ENCODE assay signal across 14 mouse cellular contexts in the genomic region with DNA sequence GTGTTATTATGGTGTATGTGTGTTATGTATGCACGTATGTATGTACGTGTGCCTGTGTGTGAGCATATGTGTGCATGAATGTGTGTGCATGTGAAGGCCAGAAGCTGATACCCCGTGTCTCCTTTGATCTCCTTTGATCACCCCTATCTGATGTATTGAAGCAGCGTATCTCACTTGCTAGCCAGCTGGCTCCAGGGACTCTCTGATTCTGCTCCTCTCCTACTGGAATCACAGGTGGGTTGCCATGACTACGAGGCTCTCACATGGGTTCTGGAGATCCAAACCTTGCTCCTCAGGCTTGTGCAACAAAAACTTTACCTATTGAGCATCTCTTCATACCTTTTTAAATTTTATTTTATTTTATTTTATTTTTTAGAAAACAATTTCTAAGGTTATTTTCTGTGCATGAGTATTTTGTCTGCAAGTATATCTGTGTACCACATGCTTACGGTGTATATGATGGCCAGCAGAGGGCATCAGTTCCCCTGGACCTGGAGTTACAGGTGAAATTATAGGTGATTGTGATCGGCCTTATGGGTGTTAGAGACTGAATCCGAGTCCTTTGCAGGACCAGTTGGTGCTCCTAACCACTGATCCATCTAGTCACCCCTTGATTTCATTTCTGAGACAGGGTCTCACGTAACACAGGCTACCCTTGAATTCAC. TPM values are rescaled to one million over a fixed set of nuclear protein-coding genes. Genes with fewer than 3 reads are reported as not detected.
DNase-seq lines count a peak whose midpoint lies in the region; ATAC-seq and TF ChIP-seq lines count a peak whose summit lies in the region.
"Had no signal": no experiment of that assay in that cellular context is flagged by ENCODE, and none has a peak within 500 bp of the region (broad histone marks: within the 10 kb centered on the region; RNA-seq: fewer than 3 reads in every experiment).

No protein-coding gene starts in this region.

- H3K27ac ChIP-seq in hindbrain, embryonic 16.5 days (ENCODE audit: low read depth, low read length) = no peak overlapping the region
- no peak overlapping the region for H3K27ac ChIP-seq in hindbrain, embryonic 14.5 days
- no peak overlapping the region for H3K27ac ChIP-seq in liver, embryonic 14.5 days
- no peak overlapping the region for H3K27ac ChIP-seq in CH12.LX (ENCODE audit: insufficient read depth, low read depth)
- H3K27ac ChIP-seq: limb, embryonic 10.5 days; midbrain, embryonic 12.5 days had no signal

- TF ChIP-seq POLR2A in CH12.LX (IDR thresholded peaks at IDR 0.05; ENCODE audit: low read depth, low read length) = no peak

- no peaks in the 10 kb centered on the region for H3K27me3 ChIP-seq in hindbrain, embryonic 16.5 days (replicated peaks; ENCODE audit: control insufficient read depth, insufficient read depth, low read length)
- H3K27me3 ChIP-seq in hindbrain, embryonic 14.5 days (ENCODE audit: control insufficient read depth, insufficient read depth, low read length) = no peaks in the 10 kb centered on the region
- no peaks in the 10 kb centered on the region for H3K27me3 ChIP-seq in liver, embryonic 14.5 days (ENCODE audit: control insufficient read depth, insufficient read depth, low read length)
- H3K27me3 ChIP-seq in CH12.LX (replicated peaks) (no peaks in the 10 kb centered on the region), Patski (no peaks in the 10 kb centered on the region)
- H3K27me3 ChIP-seq: midbrain, embryonic 12.5 days had no signal

- H3K4me3 ChIP-seq in hindbrain, embryonic 16.5 days (ENCODE audit: low read length) = no peak overlapping the region
- H3K4me3 ChIP-seq in hindbrain, embryonic 14.5 days (replicated peaks; ENCODE audit: low read length) = no peak overlapping the region
- no peak overlapping the region for H3K4me3 ChIP-seq in liver, embryonic 14.5 days (ENCODE audit: insufficient read depth in 1 of 2, low read depth in 2 of 2, low read length in 2 of 2)
- H3K4me3 ChIP-seq in CH12.LX (replicated peaks in 1 of 3; ENCODE audit: low read depth in 2 of 3, low read length in 2 of 3, poor library complexity in 1 of 3) = no peak overlapping the region
- H3K4me3 ChIP-seq: limb, embryonic 10.5 days; midbrain, embryonic 12.5 days had no signal

- H3K9ac ChIP-seq in hindbrain, embryonic 16.5 days (ENCODE audit: low read depth, low read length) = no peak overlapping the region
- no peak overlapping the region for H3K9ac ChIP-seq in hindbrain, embryonic 14.5 days
- H3K9ac ChIP-seq in liver, embryonic 14.5 days (replicated peaks) = no peak overlapping the region
- H3K9ac ChIP-seq in CH12.LX (ENCODE audit: insufficient read depth, low read depth) = no peak overlapping the region
- H3K9ac ChIP-seq: midbrain, embryonic 12.5 days had no signal

- in situ Hi-C loops in CH12.LX (cut with MboI; ENCODE audit: low pct_ligation_motif_present, low pct_unique_long_range_greater_than_20kb, low sequenced_read_pairs) = loop anchor here (10.0 kb wide), 1 partner anchor 47 kb away; no protein-coding TSS in a partner anchor
- in situ Hi-C loops in Patski (cut with MboI; ENCODE audit: low pct_unique_long_range_greater_than_20kb) = no loop called here

- no peaks in the 10 kb centered on the region for H3K79me2 ChIP-seq in CH12.LX (replicated peaks; ENCODE audit: control insufficient read depth, extremely low read depth, insufficient read depth, poor library complexity, severe bottlenecking)

- no peaks in the 10 kb centered on the region for H3K9me3 ChIP-seq in hindbrain, embryonic 16.5 days (ENCODE audit: control insufficient read depth, low read length)
- no peaks in the 10 kb centered on the region for H3K9me3 ChIP-seq in hindbrain, embryonic 14.5 days (ENCODE audit: control insufficient read depth, low read length)
- no peaks in the 10 kb centered on the region for H3K9me3 ChIP-seq in liver, embryonic 14.5 days (ENCODE audit: control insufficient read depth, low read length)
- no peaks in the 10 kb centered on the region for H3K9me3 ChIP-seq in CH12.LX (replicated peaks; ENCODE audit: low read length)
- H3K9me3 ChIP-seq: limb, embryonic 10.5 days; midbrain, embryonic 12.5 days had no signal

- DNase-seq in hindbrain, embryonic 14.5 days (ENCODE audit: low spot score) = no peak
- no peak for DNase-seq in liver, embryonic 14.5 days (ENCODE audit: low read depth in 3 of 3, low spot score in 3 of 3)
- DNase-seq in liver = no peak
- DNase-seq in CH12.LX (ENCODE audit: extremely low read depth) = peak; percentile 25
- no peak for DNase-seq in Patski (ENCODE audit: low read depth, low spot score)
- DNase-seq in ovary, postnatal 10 days (ENCODE audit: low spot score) = no peak
- DNase-seq: cerebellum, adult 2 months; gastrocnemius, postnatal 10 days; right cerebral cortex, adult 18-20 months; thymus, adult 2 months had no signal

- peak; percentile 30 for TF ChIP-seq CTCF in liver, embryonic 14.5 days (IDR thresholded peaks at IDR 0.05; ENCODE audit: low read depth)
- TF ChIP-seq CTCF in CH12.LX (conservative IDR thresholded peaks at IDR 0.05 in 1 of 2, IDR thresholded peaks at IDR 0.05 in 1 of 2; ENCODE audit: low read depth in 2 of 2, low read length in 2 of 2) (peak; percentile 63 to 73), Patski (IDR thresholded peaks at IDR 0.05) (peak; percentile 54)

- peak; percentile 45; the same call in 1 of the 2 replicates for ATAC-seq in hindbrain, embryonic 16.5 days
- no peak for ATAC-seq in hindbrain, embryonic 14.5 days (ENCODE audit: low FRiP score)
- no peak for ATAC-seq in liver, embryonic 14.5 days (ENCODE audit: insufficient read depth)
- no peak for ATAC-seq in Patski
- ATAC-seq in monocyte, adult 5-6 weeks (replicated peaks; ENCODE audit: insufficient number of reproducible peaks, low FRiP score, low TSS enrichment, poor library complexity, severe bottlenecking) = no peak

- CTCF ChIA-PET in Patski (lab: Charles Lee) = interaction anchor here (0.7 to 2.0 kb wide), 7 partner anchors 10 to 49 kb away, joined by 3 to 7 read pairs (median 3); no protein-coding TSS in a partner anchor

- POLR2A ChIA-PET in Patski (lab: Charles Lee) = no interaction called here

- 86% methylated on average over 9 of the region's 9 CpGs for WGBS in hindbrain, embryonic 16.5 days
- 89% methylated on average over 9 of the region's 9 CpGs for whole genome bisulfite sequencing in hindbrain, embryonic 14.5 days
- 63% methylated on average over 9 of the region's 9 CpGs for WGBS in liver, embryonic 14.5 days (ENCODE audit: insufficient replicate concordance)

- dilution Hi-C loops in CH12.LX (cut with MboI; ENCODE audit: extremely low pct_ligation_motif_present, extremely low pct_unique_long_range_greater_than_20kb, low sequenced_read_pairs) = no loop called here

- no peaks in the 10 kb centered on the region for H3K36me3 ChIP-seq in hindbrain, embryonic 16.5 days (ENCODE audit: control insufficient read depth, insufficient read depth, low read length)
- no peaks in the 10 kb centered on the region for H3K36me3 ChIP-seq in hindbrain, embryonic 14.5 days (replicated peaks; ENCODE audit: control insufficient read depth, insufficient read depth)
- H3K36me3 ChIP-seq in liver, embryonic 14.5 days (replicated peaks; ENCODE audit: control insufficient read depth, insufficient read depth, low read depth) = no peaks in the 10 kb centered on the region
- H3K36me3 ChIP-seq in CH12.LX (replicated peaks in 1 of 2; ENCODE audit: control insufficient read depth in 1 of 2, insufficient read depth in 1 of 2, low read length in 1 of 2) = no peaks in the 10 kb centered on the region
- H3K36me3 ChIP-seq: limb, embryonic 10.5 days; midbrain, embryonic 12.5 days had no signal

- H3K4me2 ChIP-seq in hindbrain, embryonic 16.5 days (ENCODE audit: low read length) = no peak overlapping the region
- no peak overlapping the region for H3K4me2 ChIP-seq in hindbrain, embryonic 14.5 days (replicated peaks)
- no peak overlapping the region for H3K4me2 ChIP-seq in liver, embryonic 14.5 days (ENCODE audit: low read depth)
- H3K4me2 ChIP-seq in CH12.LX (ENCODE audit: insufficient read depth, low read depth, poor library complexity, severe bottlenecking) = no peak overlapping the region
- H3K4me2 ChIP-seq: midbrain, embryonic 12.5 days had no signal

- TF ChIP-seq RAD21 in CH12.LX (IDR thresholded peaks at IDR 0.05; ENCODE audit: low read depth, low read length) = peak; percentile 62

- no peak for TF ChIP-seq EP300 in liver, embryonic 14.5 days (IDR thresholded peaks at IDR 0.05; ENCODE audit: low read depth)
- no peak for TF ChIP-seq EP300 in CH12.LX (IDR thresholded peaks at IDR 0.05; ENCODE audit: low read length)

- H3K4me1 ChIP-seq in hindbrain, embryonic 16.5 days (ENCODE audit: control insufficient read depth, insufficient read depth, low read depth, low read length) = no peaks in the 10 kb centered on the region; the same call in none of the 2 replicates
- H3K4me1 ChIP-seq in hindbrain, embryonic 14.5 days (replicated peaks; ENCODE audit: control insufficient read depth, insufficient read depth, low read length) = 0 out of 2 replicates have a peak, but pooled peaks cover 7% of the 10 kb centered on the region
- H3K4me1 ChIP-seq in liver, embryonic 14.5 days (replicated peaks; ENCODE audit: control insufficient read depth in 2 of 2, insufficient read depth in 2 of 2, low read length in 1 of 2) = no peaks in the 10 kb centered on the region
- no peaks in the 10 kb centered on the region for H3K4me1 ChIP-seq in CH12.LX (ENCODE audit: control insufficient read depth in 1 of 2, insufficient read depth in 2 of 2)

TF ChIP-seq in CH12.LX, 34 proteins besides CTCF, POLR2A, EP300 and RAD21:
- TF ChIP-seq NRF1 (IDR thresholded peaks at IDR 0.05; ENCODE audit: low read depth, low read length) = no peak
- peak; percentile 86 for TF ChIP-seq SMC3 (IDR thresholded peaks at IDR 0.05; ENCODE audit: low read depth, low read length)
- TF ChIP-seq ZC3H11A (IDR thresholded peaks at IDR 0.05; ENCODE audit: low read depth, low read length) = no peak; the same call in 1 of the 2 replicates
- peak; percentile 69 for TF ChIP-seq MYC (IDR thresholded peaks at IDR 0.05; ENCODE audit: low read depth, low read length)
- no peak for TF ChIP-seq UBTF (IDR thresholded peaks at IDR 0.05; ENCODE audit: low read depth, low read length)
- TF ChIP-seq MAZ (IDR thresholded peaks at IDR 0.05; ENCODE audit: low read depth, low read length) = no peak
- no peak for TF ChIP-seq JUND (conservative IDR thresholded peaks at IDR 0.05; ENCODE audit: low read depth, low read length)
- no peak for TF ChIP-seq USF2 (conservative IDR thresholded peaks at IDR 0.05; ENCODE audit: low read depth, low read length)

RNA-seq across cellular contexts. Expression of gene Dclk3, which starts 10.9 kb away (rescaled TPM):
- polyA plus RNA-seq in hindbrain, embryonic 16.5 days (2015; fragmentation: Nextera tagmentation; extraction: Ambion mirVana) = 6.8 and 8.0 TPM in 2 replicates
- polyA plus RNA-seq in hindbrain, embryonic 14.5 days (2014; fragmentation: Nextera tagmentation; extraction: Ambion mirVana) = 6.2 and 7.1 TPM in 2 replicates
- 0.02 TPM in 1 of 2 replicates, not detected in the other for polyA plus RNA-seq in liver, embryonic 14.5 days (2012; rRNA removed)
- 0.03 TPM in 1 of 2 replicates, not detected in the other for polyA plus RNA-seq in liver, embryonic 14.5 days (2014; fragmentation: Nextera tagmentation; extraction: Ambion mirVana)
- total RNA-seq in CH12.LX (2012; rRNA removed) = 0.59 and 1.1 TPM in 2 replicates
- 0.12 and 0.17 TPM in 2 replicates for total RNA-seq in CH12.LX (2014; rRNA removed)
- 0.26 and 0.33 TPM in 2 replicates for polyA plus RNA-seq in CH12.LX (2012; ENCODE audit: insufficient read length, low read depth)
- 48.7 TPM for polyA plus RNA-seq in Patski (2021)
- total RNA-seq in monocyte, adult 5-6 weeks (2017) = not detected in 3 replicates
